Mouse (Mus musculus) cerebral cortex, adult 2 months (tissue): ENCODE data around the gene Pate4.

Source experiments
- whole genome bisulfite sequencing: fragments of 180-500 bp; shearing (Covaris S2); methylation state at CpG from one replicate; pipeline ENCODE4 v1.1.7; 2018; 5-methylcytosine and 5-hydroxymethylcytosine counted together

Gene Pate4

GRCm38 (mm10) chr9:35611841-35612240 lies at the start of gene Pate4:
Gene Pate4 (minus strand): TSS chr9:35611941.
- WGBS, result 87% methylated on average over 1 of the region's 1 CpGs

- WGBS, result 62% methylated on average over 1 of the region's 1 CpGs
Measured at GRCm38 (mm10) chr9:35648102-35648501, 36.4 kb upstream of the Pate4 start, which contains the start of gene Pate3. Gene Pate3 (minus strand): TSS chr9:35648202.

- WGBS, result 74% methylated on average over 1 of the region's 1 CpGs
Measured at GRCm38 (mm10) chr9:35632981-35633380, 21.2 kb upstream of the Pate4 start.

GRCm38 (mm10) chr9:35616784-35617183 lies 5.0 kb upstream of the Pate4 start:
- WGBS, result 83% methylated on average over 2 of the region's 2 CpGs

- 32% methylated on average over 2 of the region's 2 CpGs for WGBS
Measured at GRCm38 (mm10) chr9:35614005-35614404, 2.3 kb upstream of the Pate4 start.

- 35% methylated on average over 8 of the region's 8 CpGs for WGBS
Measured at GRCm38 (mm10) chr9:35607647-35608405, 3.9 kb downstream of the Pate4 start.

GRCm38 (mm10) chr9:35592903-35593302 lies 18.8 kb downstream of the Pate4 start:
- 2% methylated on average over 2 of the region's 2 CpGs for WGBS

- 76% methylated on average over 1 of the region's 1 CpGs for WGBS
Measured at GRCm38 (mm10) chr9:35587674-35588073, 24.1 kb downstream of the Pate4 start.

- 6% methylated on average over 32 of the region's 32 CpGs for WGBS
Measured at GRCm38 (mm10) chr9:35574416-35574815, 37.3 kb downstream of the Pate4 start.

- WGBS, result 10% methylated on average over 5 of the region's 5 CpGs
Measured at GRCm38 (mm10) chr9:35570663-35571062, 41.1 kb downstream of the Pate4 start.

GRCm38 (mm10) chr9:35569571-35570534 lies 41.9 kb downstream of the Pate4 start, which contains the start of the genes Pate2 and Hyls1:
Gene Pate2 (plus strand): TSS chr9:35570284.
Gene Hyls1 (minus strand): TSS chr9:35570398.
- WGBS, result under 1% methylated on average over 86 of the region's 86 CpGs

- 81% methylated on average over 3 of the region's 3 CpGs for WGBS
Measured at GRCm38 (mm10) chr9:35567995-35568394, 43.7 kb downstream of the Pate4 start.

- 59% methylated on average over 5 of the region's 5 CpGs for WGBS
Measured at GRCm38 (mm10) chr9:35564536-35565240, 47.1 kb downstream of the Pate4 start.

GRCm38 (mm10) chr9:35561583-35561982 lies 50.2 kb downstream of the Pate4 start:
- 87% methylated on average over 6 of the region's 6 CpGs for WGBS

- WGBS, result 91% methylated on average over 11 of the region's 11 CpGs
Measured at GRCm38 (mm10) chr9:35561076-35561475, 50.7 kb downstream of the Pate4 start.

GRCm38 (mm10) chr9:35559009-35559890 lies 52.5 kb downstream of the Pate4 start:
- under 1% methylated on average over 31 of the region's 31 CpGs for WGBS

GRCm38 (mm10) chr9:35558257-35559008 lies 53.3 kb downstream of the Pate4 start, which contains the start of the genes Ddx25 and Pus3:
Gene Ddx25 (minus strand): TSS chr9:35558528.
Gene Pus3 (plus strand): TSS chr9:35558595.
- WGBS, result under 1% methylated on average over 59 of the region's 59 CpGs
